Mouse (Mus musculus): ENCODE measurements at regions not wholly inside any gene's neighbourhood (a gene's known extent, or its start where the extent isn't known, plus 50 kb on each side); places are given as distances from the start of the nearest gene placed in this dataset.

- Histone ChIP-seq H3K4me1 (ENCODE audit: control insufficient read depth, insufficient read depth, low read length) (no peaks in the 10 kb centered on the region; the same call in 1 of the 2 replicates), H3K9me3 (replicated peaks; ENCODE audit: control insufficient read depth, low read length) (no peaks in the 10 kb centered on the region), H3K4me2 (ENCODE audit: low read depth, low read length) (no peak overlapping the region), H3K27ac (replicated peaks; ENCODE audit: low read depth, low read length) (no peak overlapping the region), H3K36me3 (replicated peaks; ENCODE audit: control insufficient read depth, insufficient read depth, low read depth, low read length) (no peaks in the 10 kb centered on the region), H3K9ac (replicated peaks; ENCODE audit: low read length) (no peak overlapping the region), H3K4me3 (ENCODE audit: low read depth, low read length) (no peak overlapping the region), H3K27me3 (ENCODE audit: control insufficient read depth, insufficient read depth, low read length) (no peaks in the 10 kb centered on the region)
- 81% methylated on average over 8 of the region's 8 CpGs for WGBS
- ATAC-seq (replicated peaks; ENCODE audit: insufficient number of reproducible peaks, low FRiP score, low TSS enrichment, low read depth) (no peak), DNase-seq (ENCODE audit: low spot score) (no peak)
These were observed 81.6 kb upstream of the Bach2 start for GRCm38 (mm10) chr4:32156965-32157364.

GRCm38 (mm10) chr4:32158451-32158850 is 80.2 kb upstream of the Bach2 start:
- Histone ChIP-seq H3K27me3 (ENCODE audit: control insufficient read depth, insufficient read depth, low read length) (no peaks in the 10 kb centered on the region), H3K36me3 (replicated peaks; ENCODE audit: control insufficient read depth, insufficient read depth, low read depth, low read length) (no peaks in the 10 kb centered on the region), H3K4me3 (ENCODE audit: low read depth, low read length) (no peak overlapping the region), H3K9ac (replicated peaks; ENCODE audit: low read length) (no peak overlapping the region), H3K9me3 (replicated peaks; ENCODE audit: control insufficient read depth, low read length) (no peaks in the 10 kb centered on the region), H3K4me2 (ENCODE audit: low read depth, low read length) (no peak overlapping the region), H3K4me1 (ENCODE audit: control insufficient read depth, insufficient read depth, low read length) (no peaks in the 10 kb centered on the region; the same call in 1 of the 2 replicates), H3K27ac (replicated peaks; ENCODE audit: low read depth, low read length) (no peak overlapping the region)
- DNase-seq (ENCODE audit: low spot score) (no peak), ATAC-seq (replicated peaks; ENCODE audit: insufficient number of reproducible peaks, low FRiP score, low TSS enrichment, low read depth) (no peak)
- 49% methylated on average over 5 of the region's 5 CpGs for WGBS

GRCm38 (mm10) chr4:32158886-32159285 is 79.7 kb upstream of the Bach2 start:
- Histone ChIP-seq H3K4me1 (ENCODE audit: control insufficient read depth, insufficient read depth, low read length) (no peaks in the 10 kb centered on the region; the same call in 1 of the 2 replicates), H3K4me3 (ENCODE audit: low read depth, low read length) (no peak overlapping the region), H3K36me3 (replicated peaks; ENCODE audit: control insufficient read depth, insufficient read depth, low read depth, low read length) (no peaks in the 10 kb centered on the region), H3K4me2 (ENCODE audit: low read depth, low read length) (no peak overlapping the region), H3K27me3 (ENCODE audit: control insufficient read depth, insufficient read depth, low read length) (no peaks in the 10 kb centered on the region), H3K9me3 (replicated peaks; ENCODE audit: control insufficient read depth, low read length) (no peaks in the 10 kb centered on the region), H3K27ac (replicated peaks; ENCODE audit: low read depth, low read length) (no peak overlapping the region), H3K9ac (replicated peaks; ENCODE audit: low read length) (no peak overlapping the region)
- 27% methylated on average over 4 of the region's 4 CpGs for WGBS
- DNase-seq (ENCODE audit: low spot score), result no peak
- no peak for ATAC-seq (replicated peaks; ENCODE audit: insufficient number of reproducible peaks, low FRiP score, low TSS enrichment, low read depth)

GRCm38 (mm10) chr4:32160815-32161214 is 77.8 kb upstream of the Bach2 start:
- 29% methylated on average over 2 of the region's 2 CpGs for WGBS
- H3K4me3 ChIP-seq (ENCODE audit: low read depth, low read length), result no peak overlapping the region
- ATAC-seq (replicated peaks; ENCODE audit: insufficient number of reproducible peaks, low FRiP score, low TSS enrichment, low read depth), result no peak
- no peak overlapping the region for H3K4me2 ChIP-seq (ENCODE audit: low read depth, low read length)
- no peak overlapping the region for H3K9ac ChIP-seq (replicated peaks; ENCODE audit: low read length)
- no peaks in the 10 kb centered on the region for H3K9me3 ChIP-seq (replicated peaks; ENCODE audit: control insufficient read depth, low read length)
- no peaks in the 10 kb centered on the region for H3K36me3 ChIP-seq (replicated peaks; ENCODE audit: control insufficient read depth, insufficient read depth, low read depth, low read length)
- no peak overlapping the region for H3K27ac ChIP-seq (replicated peaks; ENCODE audit: low read depth, low read length)
- DNase-seq (ENCODE audit: low spot score), result no peak
- no peaks in the 10 kb centered on the region; the same call in 1 of the 2 replicates for H3K4me1 ChIP-seq (ENCODE audit: control insufficient read depth, insufficient read depth, low read length)
- no peaks in the 10 kb centered on the region for H3K27me3 ChIP-seq (ENCODE audit: control insufficient read depth, insufficient read depth, low read length)

GRCm38 (mm10) chr4:32161871-32162656 is 76.5 kb upstream of the Bach2 start:
- no peaks in the 10 kb centered on the region for H3K9me3 ChIP-seq (replicated peaks; ENCODE audit: control insufficient read depth, low read length)
- H3K9ac ChIP-seq (replicated peaks; ENCODE audit: low read length), result no peak overlapping the region
- 27% methylated on average over 10 of the region's 10 CpGs for WGBS
- H3K27ac ChIP-seq (replicated peaks; ENCODE audit: low read depth, low read length), result no peak overlapping the region
- no peak overlapping the region for H3K4me2 ChIP-seq (ENCODE audit: low read depth, low read length)
- H3K4me1 ChIP-seq (ENCODE audit: control insufficient read depth, insufficient read depth, low read length), result no peaks in the 10 kb centered on the region; the same call in 1 of the 2 replicates
- no peaks in the 10 kb centered on the region for H3K36me3 ChIP-seq (replicated peaks; ENCODE audit: control insufficient read depth, insufficient read depth, low read depth, low read length)
- ATAC-seq (replicated peaks; ENCODE audit: insufficient number of reproducible peaks, low FRiP score, low TSS enrichment, low read depth), result no peak; the same call in 1 of the 2 replicates
- H3K27me3 ChIP-seq (ENCODE audit: control insufficient read depth, insufficient read depth, low read length), result no peaks in the 10 kb centered on the region
- DNase-seq (ENCODE audit: low spot score), result peak; percentile 68
- H3K4me3 ChIP-seq (ENCODE audit: low read depth, low read length), result no peak overlapping the region

GRCm38 (mm10) chr4:32162694-32163240 is 75.8 kb upstream of the Bach2 start:
- no peak overlapping the region for H3K4me2 ChIP-seq (ENCODE audit: low read depth, low read length)
- no peak overlapping the region for H3K27ac ChIP-seq (replicated peaks; ENCODE audit: low read depth, low read length)
- H3K4me1 ChIP-seq (ENCODE audit: control insufficient read depth, insufficient read depth, low read length), result no peaks in the 10 kb centered on the region; the same call in 1 of the 2 replicates
- H3K36me3 ChIP-seq (replicated peaks; ENCODE audit: control insufficient read depth, insufficient read depth, low read depth, low read length), result no peaks in the 10 kb centered on the region
- WGBS, result 83% methylated on average over 12 of the region's 12 CpGs
- no peak overlapping the region for H3K4me3 ChIP-seq (ENCODE audit: low read depth, low read length)
- no peaks in the 10 kb centered on the region for H3K9me3 ChIP-seq (replicated peaks; ENCODE audit: control insufficient read depth, low read length)
- no peak for DNase-seq (ENCODE audit: low spot score)
- H3K27me3 ChIP-seq (ENCODE audit: control insufficient read depth, insufficient read depth, low read length), result no peaks in the 10 kb centered on the region
- H3K9ac ChIP-seq (replicated peaks; ENCODE audit: low read length), result no peak overlapping the region
- no peak for ATAC-seq (replicated peaks; ENCODE audit: insufficient number of reproducible peaks, low FRiP score, low TSS enrichment, low read depth)

GRCm38 (mm10) chr4:32164081-32164641 is 74.4 kb upstream of the Bach2 start:
- Histone ChIP-seq H3K9me3 (replicated peaks; ENCODE audit: control insufficient read depth, low read length) (no peaks in the 10 kb centered on the region), H3K9ac (replicated peaks; ENCODE audit: low read length) (no peak overlapping the region), H3K27ac (replicated peaks; ENCODE audit: low read depth, low read length) (no peak overlapping the region), H3K4me3 (ENCODE audit: low read depth, low read length) (no peak overlapping the region), H3K4me1 (ENCODE audit: control insufficient read depth, insufficient read depth, low read length) (no peaks in the 10 kb centered on the region), H3K4me2 (ENCODE audit: low read depth, low read length) (no peak overlapping the region), H3K27me3 (ENCODE audit: control insufficient read depth, insufficient read depth, low read length) (no peaks in the 10 kb centered on the region), H3K36me3 (replicated peaks; ENCODE audit: control insufficient read depth, insufficient read depth, low read depth, low read length) (no peaks in the 10 kb centered on the region)
- DNase-seq (ENCODE audit: low spot score) (no peak), ATAC-seq (replicated peaks; ENCODE audit: insufficient number of reproducible peaks, low FRiP score, low TSS enrichment, low read depth) (no peak)
- 88% methylated on average over 11 of the region's 11 CpGs for WGBS

- 75% methylated on average over 11 of the region's 11 CpGs for WGBS
- no peaks in the 10 kb centered on the region for H3K27me3 ChIP-seq (ENCODE audit: control insufficient read depth, insufficient read depth, low read length)
- no peaks in the 10 kb centered on the region for H3K9me3 ChIP-seq (replicated peaks; ENCODE audit: control insufficient read depth, low read length)
- no peak overlapping the region for H3K27ac ChIP-seq (replicated peaks; ENCODE audit: low read depth, low read length)
- no peaks in the 10 kb centered on the region for H3K4me1 ChIP-seq (ENCODE audit: control insufficient read depth, insufficient read depth, low read length)
- DNase-seq (ENCODE audit: low spot score), result no peak
- no peaks in the 10 kb centered on the region for H3K36me3 ChIP-seq (replicated peaks; ENCODE audit: control insufficient read depth, insufficient read depth, low read depth, low read length)
- no peak overlapping the region for H3K9ac ChIP-seq (replicated peaks; ENCODE audit: low read length)
- H3K4me2 ChIP-seq (ENCODE audit: low read depth, low read length), result no peak overlapping the region
- H3K4me3 ChIP-seq (ENCODE audit: low read depth, low read length), result no peak overlapping the region
- ATAC-seq (replicated peaks; ENCODE audit: insufficient number of reproducible peaks, low FRiP score, low TSS enrichment, low read depth), result no peak
These were observed 73.8 kb upstream of the Bach2 start for GRCm38 (mm10) chr4:32164736-32165241.
